Mouse (Mus musculus): Measurements from ENCODE around the gene Zfp473.
"Not testable (repeated sequence)": the region's sequence is repeated elsewhere in the genome, so short reads cannot be mapped to it uniquely, and the experiment has no call there.

Gene Zfp473

GRCm38 (mm10) chr7:44722058-44722457 is 28.8 kb downstream of the Zfp473 start:
- no peak for DNase-seq (ENCODE audit: low read depth)

- DNase-seq (ENCODE audit: low read depth): no peak
These were observed 41.0 kb downstream of the Zfp473 start for GRCm38 (mm10) chr7:44709881-44710280.

- DNase-seq (ENCODE audit: low read depth): no peak
These were observed 42.3 kb downstream of the Zfp473 start, which contains the start of gene Izumo2 for GRCm38 (mm10) chr7:44708574-44708973. TSS of gene Izumo2 (plus strand) at chr7:44708742.

GRCm38 (mm10) chr7:44708093-44708492 is 42.8 kb downstream of the Zfp473 start:
- not testable (repeated sequence) for DNase-seq (ENCODE audit: low read depth)

- no peak for DNase-seq (ENCODE audit: low read depth)
These were observed 43.6 kb downstream of the Zfp473 start for GRCm38 (mm10) chr7:44707169-44707675.

- no peak for DNase-seq (ENCODE audit: low read depth)
These were observed 44.5 kb downstream of the Zfp473 start for GRCm38 (mm10) chr7:44706322-44706721.

GRCm38 (mm10) chr7:44705086-44705485 is 45.8 kb downstream of the Zfp473 start:
- DNase-seq (ENCODE audit: low read depth): no peak

GRCm38 (mm10) chr7:44704363-44704762 is 46.5 kb downstream of the Zfp473 start:
- DNase-seq (ENCODE audit: low read depth): peak; percentile 65

- no peak for DNase-seq (ENCODE audit: low read depth)
These were observed 47.9 kb downstream of the Zfp473 start for GRCm38 (mm10) chr7:44702985-44703384.

GRCm38 (mm10) chr7:44701921-44702320 is 48.9 kb downstream of the Zfp473 start:
- peak; percentile 59 for DNase-seq (ENCODE audit: low read depth)

GRCm38 (mm10) chr7:44697980-44698379 is 52.9 kb downstream of the Zfp473 start:
- DNase-seq (ENCODE audit: low read depth): peak; percentile 71

GRCm38 (mm10) chr7:44697191-44697710 is 53.6 kb downstream of the Zfp473 start:
- DNase-seq (ENCODE audit: low read depth): peak; percentile 75

GRCm38 (mm10) chr7:44695223-44695622 is 55.6 kb downstream of the Zfp473 start:
- no peak for DNase-seq (ENCODE audit: low read depth)

GRCm38 (mm10) chr7:44693427-44694175 is 57.2 kb downstream of the Zfp473 start:
- DNase-seq (ENCODE audit: low read depth): no peak

GRCm38 (mm10) chr7:44689331-44689730 is 61.5 kb downstream of the Zfp473 start:
- no peak for DNase-seq (ENCODE audit: low read depth)

- no peak for DNase-seq (ENCODE audit: low read depth)
These were observed 62.0 kb downstream of the Zfp473 start for GRCm38 (mm10) chr7:44688890-44689289.

- DNase-seq (ENCODE audit: low read depth): peak; percentile 88
These were observed 65.1 kb downstream of the Zfp473 start for GRCm38 (mm10) chr7:44685531-44686402.

GRCm38 (mm10) chr7:44683656-44684055 is 67.2 kb downstream of the Zfp473 start:
- DNase-seq (ENCODE audit: low read depth): no peak

Measured in 416B (cell line).